Mouse (Mus musculus) MEL (cell line): Measurements from ENCODE around the gene Uhrf2. TPM values are rescaled to one million over a fixed set of nuclear protein-coding genes. Genes with fewer than 3 reads are reported as not detected.

Source experiments
- DNase-seq: peaks from one replicate; pipeline ENCODE4 v3.0.0; 2011; ENCODE audit warnings: low read depth, low spot score
- H3K27ac ChIP-seq: 2 replicates; pipeline ENCODE4 v1.5.1; 2012; ENCODE audit warnings: low read depth, mild to moderate bottlenecking, control low read depth, low read length, moderate library complexity; ENCODE audit not compliant: control insufficient read depth
- H3K27me3 ChIP-seq, 2 experiments: fragments of 150-350 bp in 1 of 2; sonication (generic) in 1 of 2; 2 replicates each; pipeline ENCODE4 v1.6.1; 2012; ENCODE audit warnings: low read length in 2 of 2, mild to moderate bottlenecking in 2 of 2, improper control_type of control experiment in 1 of 2, moderate library complexity in 1 of 2; ENCODE audit not compliant: insufficient read depth in 2 of 2, control insufficient read depth in 1 of 2
- H3K36me3 ChIP-seq, 2 experiments: 2 replicates each; pipeline ENCODE4 v1.6.1; 2012 to 2014; ENCODE audit warnings: low read length in 2 of 2, improper control_type of control experiment in 1 of 2, inconsistent platforms in 1 of 2, mild to moderate bottlenecking in 1 of 2; ENCODE audit not compliant: insufficient read depth in 2 of 2, control insufficient read depth in 1 of 2
- H3K4me1 ChIP-seq, 2 experiments: fragments of 150-350 bp in 1 of 2; sonication (generic) in 1 of 2; 2 replicates each; pipeline ENCODE4 v1.6.1; 2012; ENCODE audit warnings: low read length in 2 of 2, improper control_type of control experiment in 1 of 2, mild to moderate bottlenecking in 1 of 2; ENCODE audit not compliant: insufficient read depth in 2 of 2, control insufficient read depth in 1 of 2
- H3K4me3 ChIP-seq, 2 experiments: fragments of 150-350 bp in 1 of 2; sonication (generic) in 1 of 2; 2 replicates each; pipeline ENCODE4 v1.5.1; 2012; ENCODE audit warnings: low read depth in 2 of 2, low read length in 2 of 2, mild to moderate bottlenecking in 2 of 2, moderate library complexity in 2 of 2, control low read depth in 1 of 2, improper control_type of control experiment in 1 of 2; ENCODE audit not compliant: control insufficient read depth in 1 of 2, insufficient read depth in 1 of 2
- H3K79me2 ChIP-seq: 2 replicates; pipeline ENCODE4 v1.6.1; 2012; ENCODE audit warnings: mild to moderate bottlenecking, low read length, moderate library complexity; ENCODE audit not compliant: control insufficient read depth, poor library complexity, insufficient read depth
- H3K9ac ChIP-seq: 2 replicates; pipeline ENCODE4 v1.6.1; 2012; ENCODE audit warnings: low read depth, mild to moderate bottlenecking, control low read depth, low read length, moderate library complexity; ENCODE audit not compliant: control insufficient read depth, poor library complexity, severe bottlenecking
- H3K9me3 ChIP-seq: fragments of 150-350 bp; sonication (generic); replicated peaks from 2 replicates; pipeline ENCODE4 v1.6.1; 2012; ENCODE audit warnings: mild to moderate bottlenecking, low read length, improper control_type of control experiment, moderate library complexity; ENCODE audit not compliant: insufficient read depth
- BHLHE40 ChIP-seq: IDR thresholded peaks from 2 replicates; pipeline ENCODE4 v1.6.1; 2012; ENCODE audit warnings: low read depth, mild to moderate bottlenecking, inconsistent platforms, low read length, improper control_type of control experiment, borderline replicate concordance
- CHD1 ChIP-seq: IDR thresholded peaks from 2 replicates; pipeline ENCODE4 v1.6.1; 2012; ENCODE audit warnings: low read depth, mild to moderate bottlenecking, inconsistent platforms, low read length, improper control_type of control experiment
- CHD2 ChIP-seq: IDR thresholded peaks from 2 replicates; pipeline ENCODE4 v1.6.1; 2011; ENCODE audit warnings: low read length, improper control_type of control experiment
- CTCF ChIP-seq, 3 experiments: IDR thresholded peaks in 2 of 3; conservative IDR thresholded peaks in 1 of 3; 2 replicates each; pipeline ENCODE4 v1.5.1; 2011 to 2012; ENCODE audit warnings: low read length in 3 of 3, low read depth in 2 of 3, mild to moderate bottlenecking in 2 of 3, improper control_type of control experiment in 1 of 3, inconsistent platforms in 1 of 3, mixed read lengths in 1 of 3, moderate library complexity in 1 of 3; ENCODE audit not compliant: control insufficient read depth in 1 of 3, insufficient read depth in 1 of 3, poor library complexity in 1 of 3, severe bottlenecking in 1 of 3
- ETS1 ChIP-seq: IDR thresholded peaks from 2 replicates; pipeline ENCODE4 v1.6.1; 2012; ENCODE audit warnings: low read depth, mild to moderate bottlenecking, inconsistent platforms, low read length, improper control_type of control experiment, moderate library complexity
- GABPA ChIP-seq: IDR thresholded peaks from 2 replicates; pipeline ENCODE4 v1.6.1; 2012; ENCODE audit warnings: low read depth, mild to moderate bottlenecking, inconsistent platforms, low read length, improper control_type of control experiment, moderate library complexity
- GATA1 ChIP-seq: IDR thresholded peaks from 2 replicates; pipeline ENCODE4 v1.6.1; 2011; ENCODE audit warnings: low read depth, low read length, improper control_type of control experiment
- KAT2A ChIP-seq: conservative IDR thresholded peaks from 2 replicates; pipeline ENCODE4 v1.6.1; 2012; ENCODE audit warnings: low read depth, low read length, improper control_type of control experiment, inconsistent platforms
- MAFK ChIP-seq: IDR thresholded peaks from 2 replicates; pipeline ENCODE4 v1.6.1; 2011; ENCODE audit warnings: low read depth, mild to moderate bottlenecking, low read length, improper control_type of control experiment, borderline replicate concordance
- MAZ ChIP-seq: IDR thresholded peaks from 2 replicates; pipeline ENCODE4 v1.6.1; 2012; ENCODE audit warnings: low read depth, mild to moderate bottlenecking, inconsistent platforms, low read length, improper control_type of control experiment
- MYB ChIP-seq: IDR thresholded peaks from 2 replicates; pipeline ENCODE4 v1.6.1; 2011; ENCODE audit warnings: mild to moderate bottlenecking, low read depth, low read length, improper control_type of control experiment
- POLR2AphosphoS2 ChIP-seq: IDR thresholded peaks from 2 replicates; pipeline ENCODE4 v1.6.1; 2011; ENCODE audit warnings: low read length, improper control_type of control experiment
- POLR2AphosphoS5 ChIP-seq: IDR thresholded peaks from 2 replicates; pipeline ENCODE4 v1.6.1; 2012; ENCODE audit warnings: low read depth, borderline replicate concordance, mild to moderate bottlenecking, inconsistent platforms, low read length, moderate library complexity, mixed read lengths
- SIN3A ChIP-seq: IDR thresholded peaks from 2 replicates; pipeline ENCODE4 v1.6.1; 2012; ENCODE audit warnings: low read length, improper control_type of control experiment, inconsistent platforms
- SMC3 ChIP-seq: IDR thresholded peaks from 2 replicates; pipeline ENCODE4 v1.6.1; 2011; ENCODE audit warnings: low read depth, low read length, improper control_type of control experiment
- TCF12 ChIP-seq: IDR thresholded peaks from 2 replicates; pipeline ENCODE4 v1.6.1; 2014; ENCODE audit warnings: low read depth, mild to moderate bottlenecking, inconsistent platforms, low read length, improper control_type of control experiment, moderate library complexity
- ZC3H11A ChIP-seq: IDR thresholded peaks from 2 replicates; pipeline ENCODE4 v1.6.1; 2012; ENCODE audit warnings: low read depth, mild to moderate bottlenecking, inconsistent platforms, low read length, improper control_type of control experiment
- ZMIZ1 ChIP-seq: IDR thresholded peaks from 2 replicates; pipeline ENCODE4 v1.6.1; 2012; ENCODE audit warnings: low read depth, mild to moderate bottlenecking, inconsistent platforms, low read length, improper control_type of control experiment, moderate library complexity
- ZNF384 ChIP-seq: IDR thresholded peaks from 2 replicates; pipeline ENCODE4 v1.6.1; 2012; ENCODE audit warnings: low read depth, mild to moderate bottlenecking, inconsistent platforms, low read length, improper control_type of control experiment
- polyA plus RNA-seq, 2 experiments: library from polyadenylated mRNA; stranded (reverse) in 1 of 2; unstranded in 1 of 2; fragments of >175 nt in 1 of 2; fragments of >200 nt in 1 of 2; gene quantifications; 2 replicates each; pipeline versions ENCODE4 v1.2.1 to v1.2.4; 2012; ENCODE audit warnings: low replicate concordance in 2 of 2, low read depth in 1 of 2; ENCODE audit not compliant: insufficient read length in 2 of 2, insufficient read depth in 1 of 2, missing spikeins in 1 of 2
- total RNA-seq: library from RNA; depleted of rRNA; stranded (reverse); fragments of 300-350 nt; gene quantifications from 2 replicates; pipeline ENCODE4 v1.2.3, GENCODE M21; 2012

Gene Uhrf2
- total and polyA plus RNA-seq, 3 experiments: 18.0 to 19.0 TPM; not detected in 1

DNA sequence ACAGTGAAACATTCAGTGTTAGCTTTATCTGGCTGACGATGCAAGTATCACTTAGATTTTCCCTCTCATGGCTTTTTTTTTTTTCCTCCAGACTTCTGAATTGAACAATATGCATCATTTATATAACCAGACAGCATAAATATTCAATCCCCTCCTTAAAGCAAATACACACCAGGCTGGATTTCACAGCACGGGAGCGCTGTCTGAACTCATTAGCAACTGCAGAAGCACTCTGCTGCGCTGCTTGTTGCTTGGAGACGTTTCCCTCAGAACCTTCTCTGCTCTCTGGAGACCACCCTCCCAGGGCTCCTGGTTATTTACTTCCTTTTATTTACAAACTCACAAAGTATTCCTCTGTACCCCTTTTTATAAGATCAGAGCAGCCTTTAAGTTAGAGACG is 78.8 kb downstream of the Uhrf2 start:
- no peaks in the 10 kb centered on the region for H3K4me1 ChIP-seq
- H3K27ac ChIP-seq: no peak overlapping the region
- DNase-seq: no peak
- no peaks in the 10 kb centered on the region for H3K36me3 ChIP-seq
- H3K9ac ChIP-seq: no peak overlapping the region
- H3K9me3 ChIP-seq: no peaks in the 10 kb centered on the region
- no peak for TF ChIP-seq MYB
- no peak for TF ChIP-seq ETS1
- no peak for TF ChIP-seq POLR2AphosphoS2
- TF ChIP-seq KAT2A: no peak
- no peak for TF ChIP-seq GATA1
- no peak for TF ChIP-seq ZMIZ1
- TF ChIP-seq CTCF (IDR thresholded peaks at IDR 0.05 in 2 of 3, conservative IDR thresholded peaks at IDR 0.05 in 1 of 3; ENCODE audit: control insufficient read depth in 1 of 3, insufficient read depth in 1 of 3, low read depth in 2 of 3, low read length in 3 of 3, poor library complexity in 1 of 3, severe bottlenecking in 1 of 3): no peak
- TF ChIP-seq POLR2AphosphoS5: no peak
- TF ChIP-seq MAZ: no peak
- no peak for TF ChIP-seq BHLHE40
- no peak for TF ChIP-seq MAFK
- no peak for TF ChIP-seq GABPA
- TF ChIP-seq ZNF384: no peak
- TF ChIP-seq, all 39 proteins: peak for 0
- Histone ChIP-seq H3K4me3 (no peak overlapping the region), H3K27me3 (no peaks in the 10 kb centered on the region), H3K79me2 (no peaks in the 10 kb centered on the region)

DNA sequence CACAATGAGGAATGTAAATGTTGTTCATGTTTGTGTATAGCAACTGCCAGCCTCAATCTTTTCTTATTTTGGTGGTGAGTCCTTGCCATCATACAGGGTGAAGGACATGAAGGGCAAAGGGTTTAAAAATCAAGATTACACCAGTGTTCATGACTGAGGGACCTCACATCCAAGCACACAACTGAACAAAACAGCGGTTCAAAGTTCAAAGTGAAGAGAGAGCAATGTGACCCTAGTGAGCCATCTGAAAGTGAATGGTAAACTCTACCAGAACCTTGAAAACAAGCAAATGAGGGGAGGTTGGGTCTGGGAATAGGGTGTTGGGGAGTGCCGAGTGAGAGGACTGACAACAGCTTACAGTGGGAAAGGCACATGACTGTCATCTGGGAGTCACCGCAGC is 81.1 kb downstream of the Uhrf2 start:
- Histone ChIP-seq H3K36me3 (no peaks in the 10 kb centered on the region), H3K9ac (no peak overlapping the region), H3K4me3 (no peak overlapping the region), H3K27ac (no peak overlapping the region), H3K9me3 (no peaks in the 10 kb centered on the region), H3K27me3 (no peaks in the 10 kb centered on the region), H3K79me2 (no peaks in the 10 kb centered on the region), H3K4me1 (no peaks in the 10 kb centered on the region)
- no peak for DNase-seq
- no peak for TF ChIP-seq ETS1
- TF ChIP-seq MAFK: no peak
- no peak for TF ChIP-seq MAZ
- TF ChIP-seq ZC3H11A: no peak
- no peak for TF ChIP-seq TCF12
- TF ChIP-seq CTCF (IDR thresholded peaks at IDR 0.05 in 2 of 3, conservative IDR thresholded peaks at IDR 0.05 in 1 of 3; ENCODE audit: control insufficient read depth in 1 of 3, insufficient read depth in 1 of 3, low read depth in 2 of 3, low read length in 3 of 3, poor library complexity in 1 of 3, severe bottlenecking in 1 of 3): no peak
- TF ChIP-seq CHD1: no peak
- no peak for TF ChIP-seq POLR2AphosphoS2
- no peak for TF ChIP-seq KAT2A
- no peak for TF ChIP-seq MYB
- no peak for TF ChIP-seq SMC3
- no peak for TF ChIP-seq CHD2
- no peak for TF ChIP-seq SIN3A
